Mouse (Mus musculus): ENCODE data around the gene Gtpbp6. TPM values are rescaled to one million over a fixed set of nuclear protein-coding genes. Genes with fewer than 3 reads are reported as not detected.

Gene Gtpbp6
- polyA plus RNA-seq, 1 experiment: 60.5 TPM

DNA sequence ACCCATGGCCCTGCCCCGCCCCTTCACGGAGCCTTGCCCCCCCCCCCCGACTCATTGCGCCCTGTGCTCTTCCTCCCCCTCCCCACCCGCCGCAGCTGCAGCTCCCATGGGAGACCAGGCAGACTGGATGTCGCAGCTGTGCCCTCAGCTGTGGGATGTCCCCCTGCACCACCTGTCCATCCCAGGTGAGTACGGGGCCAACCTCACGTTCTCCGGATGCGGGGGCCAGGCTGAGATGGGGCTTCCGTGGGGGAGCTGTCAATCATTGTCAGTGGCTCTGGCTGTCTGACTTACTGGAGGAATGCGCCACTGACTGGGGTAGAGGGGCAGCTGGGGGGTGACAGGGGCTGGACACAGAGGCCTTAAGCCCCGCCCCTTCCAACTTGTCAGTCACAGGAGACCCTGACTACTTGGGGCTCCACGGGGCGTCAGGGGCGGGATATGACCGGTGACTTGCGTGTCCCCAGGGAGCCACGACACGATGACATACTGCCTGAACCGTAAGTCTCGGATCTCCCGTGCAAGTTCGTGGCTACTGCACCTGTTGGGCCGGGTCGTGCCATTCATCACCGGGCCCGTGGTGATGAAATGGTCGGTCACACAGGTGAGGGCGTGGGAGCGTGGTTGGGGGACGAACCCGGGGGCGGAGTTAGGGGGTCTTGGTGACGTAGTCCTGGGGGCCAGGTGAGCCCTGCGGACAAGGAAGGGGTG lies 6.9 kb downstream of the Gtpbp6 start:
- peaks cover 4% of the 10 kb centered on the region for H3K36me3 ChIP-seq (ENCODE audit: control insufficient read depth, insufficient read depth)
- TF ChIP-seq MYOG (IDR thresholded peaks at IDR 0.05; ENCODE audit: control insufficient read depth in 1 of 3, insufficient read depth in 1 of 3, insufficient read length in 2 of 3, low read depth in 2 of 3) (peak in 1 of 3 experiments; percentile 66), TCF3 (IDR thresholded peaks at IDR 0.05; ENCODE audit: insufficient read length, low read depth) (peak; percentile 42), SRF (IDR thresholded peaks at IDR 0.05; ENCODE audit: control insufficient read depth, insufficient read length, low read depth) (no peak), POLR2A (IDR thresholded peaks at IDR 0.05; ENCODE audit: insufficient read length, low read depth) (peak; percentile 25), MYOD1 (IDR thresholded peaks at IDR 0.05; ENCODE audit: control insufficient read depth in 1 of 3, insufficient read length in 2 of 3, low read depth in 2 of 3) (peak in 2 of 3 experiments; percentile 9 to 74)
- H3K27me3 ChIP-seq (ENCODE audit: control insufficient read depth, insufficient read depth, insufficient read length): no peaks in the 10 kb centered on the region
- no peak overlapping the region for H3K4me2 ChIP-seq (ENCODE audit: low read depth)
- no peak overlapping the region for H3ac ChIP-seq (ENCODE audit: control insufficient read depth, insufficient read length)
- no peak overlapping the region for H3K4me3 ChIP-seq
- H3K79me2 ChIP-seq (ENCODE audit: control insufficient read depth, insufficient read depth): peaks cover 6% of the 10 kb centered on the region

DNA sequence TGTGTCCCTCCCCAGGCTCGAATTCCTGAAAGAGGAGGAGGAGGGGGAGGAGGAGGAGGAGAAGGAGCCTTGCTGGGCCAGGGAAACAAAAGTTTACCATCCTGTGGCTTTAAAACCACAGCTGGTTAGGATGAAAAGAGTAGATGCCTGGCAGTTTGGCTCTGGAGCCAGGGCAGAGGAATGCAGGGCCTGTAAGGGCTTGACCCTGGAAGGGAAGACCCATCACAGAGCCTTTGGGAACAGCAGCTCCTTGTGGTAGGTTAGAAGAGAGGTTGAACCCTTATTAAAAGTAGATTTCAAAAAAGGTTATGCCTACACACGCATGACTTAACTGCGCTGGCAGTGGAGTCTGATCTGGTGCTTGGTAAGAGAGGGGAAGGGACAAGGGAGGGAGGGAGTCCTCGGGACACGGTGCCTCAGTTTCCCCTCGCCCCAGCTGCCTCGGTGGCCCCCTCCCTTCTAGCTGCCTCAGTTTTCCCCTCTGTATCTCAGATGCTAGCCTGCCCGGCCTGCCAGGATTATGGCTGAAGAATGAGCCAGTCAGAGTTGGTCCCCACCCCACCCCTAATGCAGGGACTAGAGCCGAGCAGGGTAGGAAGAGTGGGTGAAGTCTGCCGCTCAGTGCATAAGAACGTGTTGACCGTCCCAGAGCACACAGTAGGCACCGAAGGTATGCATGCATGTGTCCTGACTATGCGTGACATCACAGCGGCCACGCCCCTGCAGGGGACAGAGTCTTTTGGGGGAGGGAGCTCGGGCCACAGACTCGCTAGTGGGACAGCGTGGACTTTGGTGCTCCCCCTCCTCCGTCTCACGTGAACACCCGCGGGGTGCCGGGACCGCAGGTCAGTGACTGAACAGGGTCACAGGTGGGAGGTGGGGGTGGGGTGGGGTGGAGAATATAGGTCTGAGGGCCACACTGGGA lies 8.1 kb downstream of the Gtpbp6 start, which contains the start of gene Plcxd1:
Gene Plcxd1, plus strand, starts transcription at position 314 of the 925 bp plus-strand sequence.
- no peak within 1 kb of the TSS for H3K4me3 ChIP-seq
- TF ChIP-seq TCF12 (IDR thresholded peaks at IDR 0.05; ENCODE audit: insufficient read depth, poor library complexity, severe bottlenecking) (no peak), E2F4 (IDR thresholded peaks at IDR 0.05; ENCODE audit: insufficient read depth) (no peak), TCF3 (IDR thresholded peaks at IDR 0.05; ENCODE audit: insufficient read length, low read depth) (no peak), CEBPB (IDR thresholded peaks at IDR 0.05; ENCODE audit: insufficient read depth, poor library complexity, severe bottlenecking) (no peak), POLR2AphosphoS2 (IDR thresholded peaks at IDR 0.05; ENCODE audit: insufficient read length, low read depth) (no peak), REST (IDR thresholded peaks at IDR 0.05; ENCODE audit: insufficient read depth, insufficient read length) (no peak), MYOG (IDR thresholded peaks at IDR 0.05; ENCODE audit: control insufficient read depth in 1 of 3, insufficient read depth in 1 of 3, insufficient read length in 2 of 3, low read depth in 2 of 3) (no peak), MYOD1 (IDR thresholded peaks at IDR 0.05; ENCODE audit: control insufficient read depth in 1 of 3, insufficient read length in 2 of 3, low read depth in 2 of 3) (no peak), USF1 (IDR thresholded peaks at IDR 0.05; ENCODE audit: low read depth) (no peak), SRF (IDR thresholded peaks at IDR 0.05; ENCODE audit: control insufficient read depth, insufficient read length, low read depth) (no peak), POLR2A (IDR thresholded peaks at IDR 0.05; ENCODE audit: insufficient read length, low read depth) (no peak), MAX (IDR thresholded peaks at IDR 0.05; ENCODE audit: low read depth) (no peak)

DNA sequence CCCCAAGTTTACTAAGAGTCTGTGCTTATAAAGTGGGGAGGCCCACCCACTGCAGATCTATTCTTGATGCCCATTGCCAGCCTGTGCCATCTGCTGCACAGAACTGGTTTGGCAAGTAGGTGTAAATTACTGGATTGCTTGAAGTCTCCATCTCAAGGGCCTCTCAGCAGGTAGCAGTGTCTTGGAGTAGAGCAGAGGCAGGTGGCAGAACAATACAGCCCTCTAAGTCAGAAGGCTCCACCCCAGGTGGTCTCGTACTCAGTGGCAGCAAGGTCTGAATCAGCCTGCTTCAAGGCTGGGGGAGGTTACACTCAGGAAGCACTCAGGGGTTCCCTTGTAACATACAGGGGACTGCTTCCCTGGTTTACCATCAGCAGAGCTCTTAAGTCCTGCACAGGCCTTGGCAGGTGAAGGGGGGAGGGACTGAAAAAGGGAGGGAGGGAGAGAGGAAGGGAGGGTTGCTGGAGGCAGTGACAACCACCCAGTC lies 9.0 kb downstream of the Gtpbp6 start:
- H3K36me3 ChIP-seq (ENCODE audit: control insufficient read depth, insufficient read depth): peaks cover 4% of the 10 kb centered on the region
- H3K4me3 ChIP-seq: no peak overlapping the region
- no peaks in the 10 kb centered on the region for H3K79me2 ChIP-seq (ENCODE audit: control insufficient read depth, insufficient read depth)
- no peak overlapping the region for H3K4me2 ChIP-seq (ENCODE audit: low read depth)
- H3ac ChIP-seq (ENCODE audit: control insufficient read depth, insufficient read length): no peak overlapping the region
- H3K27me3 ChIP-seq (ENCODE audit: control insufficient read depth, insufficient read depth, insufficient read length): no peaks in the 10 kb centered on the region
- no peak for TF ChIP-seq MAX (IDR thresholded peaks at IDR 0.05; ENCODE audit: low read depth)
- no peak for TF ChIP-seq MYOG (IDR thresholded peaks at IDR 0.05; ENCODE audit: control insufficient read depth in 1 of 3, insufficient read depth in 1 of 3, insufficient read length in 2 of 3, low read depth in 2 of 3)
- TF ChIP-seq REST (IDR thresholded peaks at IDR 0.05; ENCODE audit: insufficient read depth, insufficient read length): no peak
- TF ChIP-seq MYOD1 (IDR thresholded peaks at IDR 0.05; ENCODE audit: control insufficient read depth in 1 of 3, insufficient read length in 2 of 3, low read depth in 2 of 3): no peak
- no peak for TF ChIP-seq SRF (IDR thresholded peaks at IDR 0.05; ENCODE audit: control insufficient read depth, insufficient read length, low read depth)
- no peak for TF ChIP-seq CEBPB (IDR thresholded peaks at IDR 0.05; ENCODE audit: insufficient read depth, poor library complexity, severe bottlenecking)
- no peak for TF ChIP-seq TCF12 (IDR thresholded peaks at IDR 0.05; ENCODE audit: insufficient read depth, poor library complexity, severe bottlenecking)
- TF ChIP-seq E2F4 (IDR thresholded peaks at IDR 0.05; ENCODE audit: insufficient read depth): no peak
- TF ChIP-seq POLR2AphosphoS2 (IDR thresholded peaks at IDR 0.05; ENCODE audit: insufficient read length, low read depth): no peak
- no peak for TF ChIP-seq TCF3 (IDR thresholded peaks at IDR 0.05; ENCODE audit: insufficient read length, low read depth)

More for the DNA sequence above, 8.1 kb downstream of the Gtpbp6 start, which contains the start of gene Plcxd1:
- H3K27me3 ChIP-seq (ENCODE audit: control insufficient read depth, insufficient read depth, insufficient read length): no peaks in the 10 kb centered on the region
- H3K4me2 ChIP-seq (ENCODE audit: low read depth): no peak within 1 kb of the TSS
- peaks cover 4% of the 10 kb centered on the region for H3K36me3 ChIP-seq (ENCODE audit: control insufficient read depth, insufficient read depth)
- H3K79me2 ChIP-seq (ENCODE audit: control insufficient read depth, insufficient read depth): no peaks in the 10 kb centered on the region
- H3ac ChIP-seq (ENCODE audit: control insufficient read depth, insufficient read length): no peak within 1 kb of the TSS

DNA sequence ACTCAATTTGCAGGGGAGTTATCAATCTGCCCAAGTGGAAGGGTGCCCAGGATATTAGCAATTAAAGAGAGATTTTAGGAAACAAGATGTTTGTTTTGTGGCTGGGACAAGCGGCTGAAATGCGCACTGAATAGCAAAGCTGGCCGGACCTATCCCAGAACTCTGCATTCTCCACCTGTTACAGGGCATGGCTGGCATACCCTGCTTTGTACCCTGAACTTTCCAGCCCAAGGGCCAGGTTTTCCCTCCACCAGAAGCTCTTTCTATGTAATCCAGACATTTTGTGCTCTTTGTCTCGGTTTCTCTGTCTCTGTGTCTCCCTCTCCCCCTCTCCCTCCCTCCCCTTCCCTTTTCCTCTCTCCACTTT lies 13.2 kb downstream of the Gtpbp6 start:
- H3K4me2 ChIP-seq (ENCODE audit: low read depth): peak overlapping the region; percentile 97
- no peaks in the 10 kb centered on the region for H3K79me2 ChIP-seq (ENCODE audit: control insufficient read depth, insufficient read depth)
- H3ac ChIP-seq (ENCODE audit: control insufficient read depth, insufficient read length): no peak overlapping the region
- H3K27me3 ChIP-seq (ENCODE audit: control insufficient read depth, insufficient read depth, insufficient read length): no peaks in the 10 kb centered on the region
- H3K36me3 ChIP-seq (ENCODE audit: control insufficient read depth, insufficient read depth): no peaks in the 10 kb centered on the region
- peak overlapping the region; percentile 31 for H3K4me3 ChIP-seq
- peak in 1 of 3 experiments; percentile 12 for TF ChIP-seq MYOD1 (IDR thresholded peaks at IDR 0.05; ENCODE audit: control insufficient read depth in 1 of 3, insufficient read length in 2 of 3, low read depth in 2 of 3)
- no peak for TF ChIP-seq MYOG (IDR thresholded peaks at IDR 0.05; ENCODE audit: control insufficient read depth in 1 of 3, insufficient read depth in 1 of 3, insufficient read length in 2 of 3, low read depth in 2 of 3)

Data from myocyte (in vitro differentiated cells).